Mouse (Mus musculus): Measurements from ENCODE around the gene Ddrgk1. TPM values are rescaled to one million over a fixed set of nuclear protein-coding genes. Genes with fewer than 3 reads are reported as not detected.
A peak's percentile ranks its signal among the peaks of the same experiment; 100 is the strongest.

Ddrgk1 gene
- total RNA-seq (2021) = 10 to 100 TPM; 83.9 to 84.7 TPM

- DNase-seq = peak; percentile 94 to 96
Observed at GRCm38 (mm10) chr2:130664102-130664701, at the start of gene Ddrgk1. Gene Ddrgk1 (minus strand): TSS chr2:130664659.

DNA sequence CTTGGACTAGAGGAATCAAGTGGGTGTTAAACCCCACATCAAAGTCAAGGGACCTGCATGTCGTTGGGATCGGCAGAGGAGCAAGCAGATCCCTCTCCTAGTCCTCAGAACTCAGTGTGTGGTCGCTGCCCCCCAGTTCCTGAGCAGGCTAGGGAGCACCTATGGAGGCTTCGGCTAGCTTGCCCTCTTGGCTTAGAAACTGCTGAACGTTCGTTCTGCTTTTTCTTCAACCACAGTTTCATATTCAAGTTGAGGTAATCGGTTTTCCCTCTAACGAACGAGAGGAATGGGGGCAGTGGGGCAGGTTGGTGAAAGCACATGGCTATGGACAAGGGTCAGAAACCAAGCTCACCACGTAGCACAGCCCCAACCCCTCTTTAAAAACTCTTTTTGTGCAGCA is 42.6 kb upstream of the Ddrgk1 start:
- DNase-seq = no peak

- no peak for DNase-seq
Observed at GRCm38 (mm10) chr2:130706602-130707001, 42.1 kb upstream of the Ddrgk1 start.

DNA sequence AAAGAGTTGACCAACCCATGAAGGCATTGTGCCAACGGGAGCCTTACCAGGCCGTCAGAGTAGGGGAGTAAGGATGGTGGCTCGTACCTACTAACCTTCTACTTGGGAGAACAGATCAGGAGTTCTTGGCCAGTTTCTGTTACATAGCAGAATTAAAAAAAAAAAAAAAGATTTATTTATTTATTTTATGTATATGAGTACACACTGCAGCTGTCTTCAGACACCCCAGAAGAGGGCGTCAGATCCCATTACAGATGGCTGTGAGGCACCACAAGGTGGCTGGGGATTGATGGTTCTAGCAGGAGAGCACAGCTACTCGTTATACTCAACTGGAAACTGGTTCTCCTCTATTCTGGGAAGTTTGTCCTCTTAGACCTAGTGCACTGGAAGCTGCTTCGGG is 40.7 kb upstream of the Ddrgk1 start:
- no peak for DNase-seq

- no peak for DNase-seq
Observed at GRCm38 (mm10) chr2:130704040-130705001, 39.9 kb upstream of the Ddrgk1 start.

- DNase-seq = no peak
Observed at GRCm38 (mm10) chr2:130697821-130698266, 33.4 kb upstream of the Ddrgk1 start.

GRCm38 (mm10) chr2:130697153-130697810 is 32.8 kb upstream of the Ddrgk1 start, which contains the start of gene Slc4a11:
Gene Slc4a11 (minus strand): TSS chr2:130697519.
- no peak for DNase-seq

- no peak for DNase-seq
Observed at GRCm38 (mm10) chr2:130696700-130697152, 32.3 kb upstream of the Ddrgk1 start.

GRCm38 (mm10) chr2:130693563-130693962 is 29.1 kb upstream of the Ddrgk1 start:
- DNase-seq = no peak

DNA sequence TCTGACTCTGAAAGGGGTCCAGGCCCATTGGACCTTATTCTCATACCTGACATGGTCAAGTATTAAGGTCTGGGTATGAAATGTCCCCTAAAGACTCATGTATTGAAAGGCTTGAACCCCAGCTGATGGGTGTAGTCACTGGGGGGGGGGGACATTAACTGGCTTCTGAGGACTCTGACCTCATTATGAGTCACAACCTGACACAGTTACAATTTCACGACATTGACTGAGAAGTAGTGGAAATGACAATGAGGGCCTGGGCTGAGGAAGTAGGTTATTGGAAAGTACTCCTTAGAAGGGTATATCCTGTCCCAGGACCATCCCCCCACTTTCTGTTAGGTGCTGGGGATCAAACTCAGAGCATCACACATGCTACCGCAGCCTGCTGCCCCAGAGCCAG is 24.6 kb upstream of the Ddrgk1 start:
- no peak for DNase-seq

DNA sequence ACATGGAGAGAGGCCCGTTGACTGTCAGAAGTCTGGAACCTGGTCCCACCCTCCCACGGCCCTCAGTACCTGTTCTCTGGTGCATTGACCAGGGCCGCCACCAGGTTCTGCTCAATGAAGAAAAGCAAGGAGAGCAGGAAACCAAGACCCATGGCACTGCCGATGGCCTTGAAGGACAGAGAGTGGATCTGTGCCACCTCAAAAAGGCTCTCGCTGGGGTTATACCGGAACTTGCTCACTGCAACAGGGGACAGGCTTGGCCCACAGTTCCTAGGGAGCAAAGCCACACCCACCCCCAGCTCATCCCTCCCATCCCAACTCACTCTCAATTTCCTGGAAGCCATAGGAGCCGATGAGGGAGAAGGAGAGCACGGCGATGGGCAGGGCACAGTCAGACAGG is 21.0 kb upstream of the Ddrgk1 start:
- DNase-seq = no peak

DNA sequence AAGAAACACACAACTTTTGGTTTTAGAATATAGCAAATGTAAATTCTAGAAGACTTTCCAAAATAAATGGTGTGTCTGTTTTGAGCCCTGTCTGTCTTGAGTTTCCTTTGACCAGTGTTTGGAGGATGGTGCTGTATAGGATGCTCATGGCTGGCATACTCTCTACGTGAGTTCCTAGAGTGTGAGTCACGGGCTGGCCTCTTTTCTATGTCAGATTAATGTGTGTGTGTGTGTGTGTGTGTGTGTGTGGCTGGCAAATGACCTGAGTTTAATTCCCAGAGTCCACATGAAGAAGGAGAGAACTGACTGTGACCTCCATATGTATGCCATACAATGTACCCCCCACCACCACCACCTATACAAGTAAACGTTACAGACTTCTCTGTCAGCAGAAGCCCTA is 17.1 kb upstream of the Ddrgk1 start:
- no peak for DNase-seq

- DNase-seq = no peak
Observed at GRCm38 (mm10) chr2:130679899-130680298, 15.4 kb upstream of the Ddrgk1 start.

- DNase-seq = peak; percentile 49 to 54
Observed at GRCm38 (mm10) chr2:130679154-130679553, 14.7 kb upstream of the Ddrgk1 start.

DNA sequence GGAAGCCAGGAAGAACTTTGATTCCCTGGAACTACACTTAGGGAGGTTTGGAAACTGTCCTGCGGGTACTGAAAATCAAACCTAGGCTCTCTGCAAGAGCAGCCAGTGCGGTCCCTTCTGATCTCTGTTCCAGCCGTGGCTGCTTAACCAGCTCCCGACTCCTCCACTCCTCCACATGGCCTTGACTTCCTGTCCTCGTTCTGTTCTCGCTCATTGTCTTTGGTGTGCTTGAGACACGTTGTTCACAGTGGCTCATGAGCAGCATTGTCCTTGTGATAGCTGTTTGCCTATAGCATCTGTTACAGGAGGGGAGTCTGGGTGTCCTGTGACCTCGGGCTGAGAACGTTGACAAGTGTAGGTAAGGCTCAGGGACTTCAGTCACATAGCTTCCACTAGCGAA is 12.8 kb upstream of the Ddrgk1 start:
- DNase-seq = no peak

- DNase-seq = peak; percentile 86 to 87
Observed at GRCm38 (mm10) chr2:130667559-130667958, 3.1 kb upstream of the Ddrgk1 start, which contains the start of gene Itpa. Gene Itpa (plus strand): TSS chr2:130667610.

GRCm38 (mm10) chr2:130663342-130663741 is 1.1 kb downstream of the Ddrgk1 start:
- DNase-seq = no peak

- DNase-seq = no peak
Observed at GRCm38 (mm10) chr2:130658530-130658929, 5.9 kb downstream of the Ddrgk1 start.

DNA sequence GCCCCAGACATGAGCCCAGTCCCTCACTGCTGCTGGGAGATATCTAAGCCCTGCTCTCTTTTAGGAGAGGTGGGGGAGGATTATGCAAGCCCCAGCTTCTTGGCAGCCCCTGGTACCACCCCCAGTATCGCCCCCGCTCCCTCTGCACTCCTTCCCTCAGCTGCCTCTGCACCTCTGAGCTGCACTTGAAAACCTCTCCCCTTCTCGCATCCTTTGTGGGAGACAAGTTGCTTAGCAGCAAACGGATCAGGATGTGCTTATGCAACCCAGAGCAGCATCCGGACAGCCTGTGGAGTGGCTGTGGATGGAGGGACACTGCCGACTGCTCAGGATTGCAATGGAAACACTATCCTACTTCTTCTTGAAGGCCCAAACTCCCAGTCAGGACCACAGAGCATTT is 6.9 kb downstream of the Ddrgk1 start:
- DNase-seq = peak; percentile 86 to 87

DNA sequence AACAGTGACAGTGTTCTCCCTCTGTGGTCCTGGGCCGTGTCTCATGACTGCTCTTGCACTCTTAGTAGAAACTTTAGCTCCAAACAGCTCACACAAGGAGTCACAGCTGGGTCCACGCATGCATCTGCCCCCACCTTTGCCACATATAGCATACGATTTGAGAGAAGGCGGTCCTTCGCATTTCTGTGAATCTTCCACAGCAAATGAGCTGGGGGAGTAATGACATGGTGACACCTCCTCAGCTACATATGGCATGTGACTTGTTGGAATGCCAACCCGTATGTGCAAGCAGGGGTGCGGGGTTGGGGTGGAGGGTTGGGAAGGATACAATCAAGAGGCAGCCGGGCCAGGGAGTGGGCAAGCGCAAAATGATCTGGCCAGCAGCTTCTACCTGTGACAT is 7.9 kb downstream of the Ddrgk1 start:
- DNase-seq = no peak

GRCm38 (mm10) chr2:130655660-130656339 is 8.7 kb downstream of the Ddrgk1 start:
- no peak for DNase-seq

DNA sequence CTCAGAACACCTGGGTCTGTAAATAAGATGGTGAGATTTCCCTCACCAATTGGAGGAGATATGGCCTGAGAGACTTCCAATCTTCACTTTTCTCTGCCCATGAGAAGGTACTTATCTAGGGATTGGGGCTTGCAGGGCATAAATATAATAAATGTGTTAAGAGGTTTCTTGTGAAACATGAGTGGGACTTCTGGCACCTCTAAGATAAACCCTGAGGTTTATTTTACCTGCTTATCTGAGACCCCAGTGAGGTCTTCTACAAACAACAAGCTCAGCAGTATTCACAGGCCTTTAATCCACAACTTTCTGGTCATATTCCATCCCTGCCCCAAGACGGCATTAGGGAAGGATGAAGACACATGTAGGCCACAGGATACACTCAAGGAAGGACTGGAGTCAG is 10.7 kb downstream of the Ddrgk1 start:
- DNase-seq = no peak

All from layer of hippocampus, postnatal 36 days (tissue).